Mouse (Mus musculus) stomach, embryonic 14.5 days (tissue): ENCODE data around the gene Chtf18. TPM values are rescaled to one million over a fixed set of nuclear protein-coding genes. Genes with fewer than 3 reads are reported as not detected.

Experiments
- ATAC-seq: fragments of 200-750 bp; cut with Nextera tagmentation; 2 replicates; pipeline ENCODE4 v1.8.0; 2017; ENCODE audit warnings: low read depth, moderate TSS enrichment; ENCODE audit not compliant: insufficient number of reproducible peaks, insufficient read depth, low FRiP score
- H3K27ac ChIP-seq: fragments of 300-500 bp; sonication (generic); 2 replicates; pipeline ENCODE4 v1.5.1; 2014; ENCODE audit warnings: mild to moderate bottlenecking, low read length, moderate library complexity, mixed read lengths
- H3K27me3 ChIP-seq: fragments of 300-500 bp; sonication (generic); 2 replicates; pipeline ENCODE4 v1.6.1; 2014; ENCODE audit warnings: low read length, control low read depth, mixed read lengths; ENCODE audit not compliant: control insufficient read depth, insufficient read depth
- H3K36me3 ChIP-seq: fragments of 300-500 bp; sonication (generic); 2 replicates; pipeline ENCODE4 v1.6.1; 2014; ENCODE audit warnings: mild to moderate bottlenecking, control low read depth, low read length, moderate library complexity, mixed read lengths; ENCODE audit not compliant: control insufficient read depth, insufficient read depth
- H3K4me1 ChIP-seq: fragments of 300-500 bp; sonication (generic); 2 replicates; pipeline ENCODE4 v1.6.1; 2014; ENCODE audit warnings: low read length, control low read depth, mixed read lengths; ENCODE audit not compliant: control insufficient read depth, insufficient read depth
- H3K4me2 ChIP-seq: fragments of 300-500 bp; sonication (generic); replicated peaks from 2 replicates; pipeline ENCODE4 v1.6.1; 2014; ENCODE audit warnings: low read depth, low read length, control low read depth
- H3K4me3 ChIP-seq: fragments of 300-500 bp; sonication (generic); 2 replicates; pipeline ENCODE4 v1.5.1; 2014; ENCODE audit warnings: low read depth, low read length, control low read depth
- H3K9ac ChIP-seq: fragments of 300-500 bp; sonication (generic); replicated peaks from 2 replicates; pipeline ENCODE4 v1.6.1; 2014; ENCODE audit warnings: low read depth, mild to moderate bottlenecking, control low read depth, low read length, moderate library complexity, mixed read lengths
- H3K9me3 ChIP-seq: fragments of 300-500 bp; sonication (generic); 2 replicates; pipeline ENCODE4 v1.6.1; 2016; ENCODE audit warnings: low read depth, low read length, control low read depth; ENCODE audit not compliant: control insufficient read depth
- WGBS: fragments of 180-500 bp; shearing (Covaris S2); extraction: QIAGEN DNeasy Blood & Tissue Kit; methylation state at CpG from one replicate; pipeline ENCODE4 v1.1.7; 2014; 5-methylcytosine and 5-hydroxymethylcytosine counted together
- polyA plus RNA-seq: library from polyadenylated mRNA; unstranded; fragments of >200 nt; fragmentation: Nextera tagmentation; extraction: Ambion mirVana; gene quantifications from 2 replicates; pipeline ENCODE4 v1.2.1, GENCODE M21; 2014

Chtf18 gene
- polyA plus RNA-seq, 1 experiment from 2014 or later, result 18.6 TPM

DNA sequence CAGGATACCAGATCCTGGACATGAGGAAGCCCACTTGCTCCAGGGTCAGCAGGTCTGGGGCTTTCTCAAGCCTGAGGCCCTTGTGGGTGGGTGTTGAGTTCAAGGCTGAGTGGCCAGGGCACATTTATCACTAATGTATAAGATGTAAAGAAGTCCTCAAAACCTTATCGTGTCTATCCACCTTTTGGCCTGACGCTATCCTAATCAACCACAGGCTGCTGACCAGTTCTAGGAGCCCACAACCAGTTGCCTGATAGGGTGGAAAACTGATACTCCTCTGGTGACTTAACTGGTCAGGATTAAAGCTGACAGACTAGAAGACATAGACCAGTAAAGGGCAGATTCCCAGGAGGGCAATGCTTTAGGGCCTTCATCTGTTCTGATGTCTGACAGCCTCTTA is 17.2 kb downstream of the Chtf18 start:
- Histone ChIP-seq H3K9me3 (no peaks in the 10 kb centered on the region), H3K27me3 (no peaks in the 10 kb centered on the region), H3K4me2 (no peak overlapping the region), H3K36me3 (no peaks in the 10 kb centered on the region), H3K9ac (no peak overlapping the region), H3K4me3 (no peak overlapping the region), H3K4me1 (no peaks in the 10 kb centered on the region), H3K27ac (no peak overlapping the region)
- ATAC-seq, result no peak
- WGBS, result 92% methylated on average over 2 of the region's 2 CpGs

GRCm38 (mm10) chr17:25700863-25701496 is 26.2 kb downstream of the Chtf18 start:
- Histone ChIP-seq H3K4me3 (no peak overlapping the region), H3K27me3 (no peaks in the 10 kb centered on the region), H3K36me3 (no peaks in the 10 kb centered on the region), H3K9me3 (no peaks in the 10 kb centered on the region), H3K4me2 (no peak overlapping the region), H3K27ac (no peak overlapping the region), H3K9ac (no peak overlapping the region), H3K4me1 (no peaks in the 10 kb centered on the region)
- no peak for ATAC-seq
- WGBS, result 58% methylated on average over 9 of the region's 9 CpGs

GRCm38 (mm10) chr17:25698446-25698845 is 28.8 kb downstream of the Chtf18 start:
- peak; percentile 42; the same call in 1 of the 2 replicates for ATAC-seq

GRCm38 (mm10) chr17:25696263-25696662 is 31.0 kb downstream of the Chtf18 start:
- H3K27me3 ChIP-seq, result no peaks in the 10 kb centered on the region
- 53% methylated on average over 1 of the region's 1 CpGs for WGBS
- H3K9me3 ChIP-seq, result no peaks in the 10 kb centered on the region
- H3K4me3 ChIP-seq, result no peak overlapping the region
- no peaks in the 10 kb centered on the region for H3K36me3 ChIP-seq
- no peak overlapping the region for H3K9ac ChIP-seq
- no peak for ATAC-seq
- no peak overlapping the region for H3K4me2 ChIP-seq
- H3K4me1 ChIP-seq, result no peaks in the 10 kb centered on the region
- H3K27ac ChIP-seq, result no peak overlapping the region

More at GRCm38 (mm10) chr17:25698446-25698845, 28.8 kb downstream of the Chtf18 start:
- Histone ChIP-seq H3K9me3 (no peaks in the 10 kb centered on the region), H3K4me1 (no peaks in the 10 kb centered on the region), H3K27ac (no peak overlapping the region), H3K4me2 (no peak overlapping the region), H3K36me3 (no peaks in the 10 kb centered on the region), H3K4me3 (no peak overlapping the region), H3K9ac (no peak overlapping the region), H3K27me3 (no peaks in the 10 kb centered on the region)
- WGBS, result 13% methylated on average over 7 of the region's 7 CpGs

DNA sequence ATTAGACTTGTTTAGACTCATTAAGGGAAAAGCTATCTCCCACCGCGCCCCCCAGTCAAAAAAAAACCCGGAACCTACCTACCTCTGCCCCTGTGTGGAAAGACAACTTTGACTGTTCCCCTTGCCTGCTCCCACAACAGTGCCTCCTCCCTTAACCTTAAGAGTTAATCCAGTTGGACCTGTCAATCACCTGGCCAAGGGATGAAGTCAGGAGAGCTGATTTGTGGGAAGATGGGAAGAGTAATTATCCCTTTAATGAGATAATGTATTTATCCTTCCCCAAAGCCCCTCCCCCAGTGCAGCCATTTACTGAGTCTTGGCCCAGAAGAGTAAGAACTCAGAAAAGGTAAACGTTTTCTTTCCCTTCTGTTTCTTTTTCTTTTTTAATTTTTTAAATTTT is 38.3 kb downstream of the Chtf18 start:
- Histone ChIP-seq H3K4me2 (no peak overlapping the region), H3K27ac (no peak overlapping the region), H3K27me3 (no peaks in the 10 kb centered on the region), H3K4me3 (no peak overlapping the region), H3K4me1 (no peaks in the 10 kb centered on the region), H3K9ac (no peak overlapping the region), H3K9me3 (no peaks in the 10 kb centered on the region), H3K36me3 (no peaks in the 10 kb centered on the region)
- no peak for ATAC-seq
- WGBS, result 79% methylated on average over 4 of the region's 4 CpGs

DNA sequence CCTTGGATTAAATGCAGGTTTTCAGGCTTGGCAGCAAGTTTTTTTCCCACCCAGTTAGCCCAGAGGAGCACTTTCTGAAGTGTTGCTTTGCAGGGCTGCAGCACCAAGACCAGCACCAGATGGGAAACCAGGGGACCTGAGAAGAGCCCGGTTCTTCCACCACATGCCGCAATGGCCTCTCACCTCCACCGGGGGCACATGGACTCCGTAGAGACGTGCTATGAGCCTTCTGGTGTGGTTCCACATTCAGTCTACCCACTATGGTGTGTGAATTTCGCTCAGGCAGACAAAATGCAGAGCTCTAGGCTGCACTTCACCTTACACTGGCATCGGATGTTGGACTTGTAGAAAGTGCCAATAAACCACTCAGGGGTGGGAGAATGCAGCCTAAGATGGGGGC is 40.9 kb downstream of the Chtf18 start:
- Histone ChIP-seq H3K27me3 (no peaks in the 10 kb centered on the region), H3K9ac (no peak overlapping the region), H3K36me3 (no peaks in the 10 kb centered on the region), H3K27ac (no peak overlapping the region), H3K4me3 (no peak overlapping the region), H3K4me2 (no peak overlapping the region), H3K9me3 (no peaks in the 10 kb centered on the region), H3K4me1 (no peaks in the 10 kb centered on the region)
- 41% methylated on average over 7 of the region's 7 CpGs for WGBS
- no peak for ATAC-seq

- Histone ChIP-seq H3K36me3 (no peaks in the 10 kb centered on the region), H3K9ac (no peak overlapping the region), H3K4me1 (no peaks in the 10 kb centered on the region), H3K4me3 (no peak overlapping the region), H3K27me3 (no peaks in the 10 kb centered on the region), H3K4me2 (no peak overlapping the region), H3K27ac (no peak overlapping the region), H3K9me3 (no peaks in the 10 kb centered on the region)
- no peak for ATAC-seq
- 81% methylated on average over 4 of the region's 4 CpGs for WGBS
Measured at GRCm38 (mm10) chr17:25681636-25682035, 45.6 kb downstream of the Chtf18 start.

- Histone ChIP-seq H3K9ac (no peak overlapping the region), H3K4me1 (no peaks in the 10 kb centered on the region), H3K27ac (no peak overlapping the region), H3K4me3 (no peak overlapping the region), H3K9me3 (no peaks in the 10 kb centered on the region), H3K27me3 (no peaks in the 10 kb centered on the region), H3K36me3 (no peaks in the 10 kb centered on the region), H3K4me2 (no peak overlapping the region)
- no peak for ATAC-seq
- 17% methylated on average over 5 of the region's 5 CpGs for WGBS
Measured at GRCm38 (mm10) chr17:25679818-25680217, 47.4 kb downstream of the Chtf18 start.

DNA sequence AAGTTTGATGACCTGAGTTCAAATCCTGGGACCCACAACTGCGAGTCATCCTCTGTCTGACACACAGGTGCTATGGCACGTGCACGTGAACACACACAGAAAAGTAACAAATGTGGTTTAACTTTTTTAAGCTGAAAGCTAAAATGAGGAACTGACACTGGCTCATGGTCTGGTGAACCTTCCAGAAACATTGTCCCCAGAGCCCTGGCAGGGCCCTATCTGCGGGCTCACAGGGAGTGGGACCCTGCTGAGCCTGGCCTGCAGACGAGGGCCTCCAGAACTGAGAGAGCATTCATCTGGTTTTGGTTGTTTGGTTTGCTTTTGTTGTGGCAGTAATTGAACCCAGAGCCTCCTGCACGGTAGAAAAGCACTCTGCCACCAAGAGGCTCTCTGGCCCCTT is 49.2 kb downstream of the Chtf18 start:
- H3K9ac ChIP-seq, result no peak overlapping the region
- H3K4me1 ChIP-seq, result no peaks in the 10 kb centered on the region
- H3K4me3 ChIP-seq, result no peak overlapping the region
- ATAC-seq, result no peak
- H3K36me3 ChIP-seq, result no peaks in the 10 kb centered on the region
- no peaks in the 10 kb centered on the region for H3K27me3 ChIP-seq
- no peaks in the 10 kb centered on the region for H3K9me3 ChIP-seq
- WGBS, result 74% methylated on average over 6 of the region's 6 CpGs
- H3K27ac ChIP-seq, result no peak overlapping the region
- no peak overlapping the region for H3K4me2 ChIP-seq
